Mouse (Mus musculus) frontal cortex, postnatal 25 days (tissue): ENCODE measurements at regions not wholly inside any gene's neighbourhood (a gene's known extent, or its start where the extent isn't known, plus 50 kb on each side); places are given as distances from the start of the nearest gene placed in this dataset.

ENCODE experiments used
- DNase-seq, 2 experiments: peaks; one replicate each; pipeline ENCODE4 v3.0.0; 2022; ENCODE audit warnings: low spot score in 2 of 2

- no peak for DNase-seq
Measured at GRCm38 (mm10) chr9:92856410-92857083, 314.5 kb downstream of the Plod2 start.

GRCm38 (mm10) chr9:92865822-92866221 lies 323.8 kb downstream of the Plod2 start:
- no peak for DNase-seq

- peak; percentile 29 to 44 for DNase-seq
Measured at GRCm38 (mm10) chr9:92878589-92878988, 336.6 kb downstream of the Plod2 start.

- no peak for DNase-seq
Measured at GRCm38 (mm10) chr9:92879812-92880211, 337.8 kb downstream of the Plod2 start.

- DNase-seq = no peak
Measured at GRCm38 (mm10) chr9:92882251-92882832, 340.3 kb downstream of the Plod2 start.

- DNase-seq = no peak
Measured at GRCm38 (mm10) chr9:92890063-92890462, 348.0 kb downstream of the Plod2 start.

- DNase-seq = no peak
Measured at GRCm38 (mm10) chr9:92899733-92900132, 357.7 kb downstream of the Plod2 start.

GRCm38 (mm10) chr9:92907102-92907501 lies 365.1 kb downstream of the Plod2 start:
- DNase-seq = no peak

- no peak for DNase-seq
Measured at GRCm38 (mm10) chr9:92919396-92919795, 377.4 kb downstream of the Plod2 start.

GRCm38 (mm10) chr9:92930231-92930966 lies 388.4 kb downstream of the Plod2 start:
- DNase-seq = no peak

GRCm38 (mm10) chr9:92937802-92938201 lies 395.8 kb downstream of the Plod2 start:
- DNase-seq = no peak

- no peak for DNase-seq
Measured at GRCm38 (mm10) chr9:92950092-92950491, 408.1 kb downstream of the Plod2 start.

GRCm38 (mm10) chr9:92963275-92963674 lies 421.3 kb downstream of the Plod2 start:
- no peak for DNase-seq

GRCm38 (mm10) chr9:92991759-92992158 lies 449.7 kb downstream of the Plod2 start:
- no peak for DNase-seq

- DNase-seq = no peak
Measured at GRCm38 (mm10) chr9:92996156-92996555, 454.1 kb downstream of the Plod2 start.

GRCm38 (mm10) chr9:93005182-93005953 lies 463.3 kb downstream of the Plod2 start:
- DNase-seq = no peak

GRCm38 (mm10) chr9:93008511-93009302 lies 466.7 kb downstream of the Plod2 start:
- DNase-seq = no peak

- no peak for DNase-seq
Measured at GRCm38 (mm10) chr9:93044298-93044912, 502.4 kb downstream of the Plod2 start.

GRCm38 (mm10) chr9:93072140-93072539 lies 530.1 kb downstream of the Plod2 start:
- no peak for DNase-seq

- DNase-seq = no peak
Measured at GRCm38 (mm10) chr9:93083114-93083513, 541.1 kb downstream of the Plod2 start.

GRCm38 (mm10) chr9:93098008-93098581 lies 556.1 kb downstream of the Plod2 start:
- DNase-seq = no peak
